Mouse (Mus musculus): Measurements from ENCODE around the gene Tfrc. TPM values are rescaled to one million over a fixed set of nuclear protein-coding genes. Genes with fewer than 3 reads are reported as not detected.

The Tfrc gene
- polyA plus RNA-seq, 1 experiment from 2014 or later, result 52.5 TPM

DNA sequence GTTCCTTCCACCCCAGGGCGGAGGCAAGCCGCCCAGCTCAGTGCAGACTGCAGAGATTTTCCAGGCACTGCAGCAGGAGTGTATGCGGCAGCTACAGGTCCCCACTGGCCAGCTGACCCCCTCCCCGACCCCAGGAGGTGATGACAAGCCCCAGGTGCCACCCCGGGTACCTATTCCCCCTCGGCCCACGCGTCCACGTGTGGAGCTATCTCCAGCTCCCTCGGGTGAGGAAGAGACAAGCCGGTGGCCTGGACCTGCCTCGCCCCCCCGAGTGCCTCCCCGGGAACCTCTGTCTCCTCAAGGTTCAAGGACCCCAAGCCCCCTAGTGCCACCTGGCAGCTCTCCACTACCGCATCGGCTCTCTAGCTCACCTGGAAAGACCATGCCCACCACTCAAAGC lies 71.3 kb downstream of the Tfrc start:
- H3K4me3 ChIP-seq (ENCODE audit: low read depth, low read length), result no peak overlapping the region
- WGBS, result 92% methylated on average over 16 of the region's 16 CpGs

GRCm38 (mm10) chr16:32680806-32681205 lies 72.1 kb downstream of the Tfrc start:
- no peak overlapping the region for H3K9ac ChIP-seq (ENCODE audit: low read length)
- no peaks in the 10 kb centered on the region for H3K9me3 ChIP-seq (ENCODE audit: control insufficient read depth, low read length)
- H3K4me2 ChIP-seq (ENCODE audit: low read depth, severe bottlenecking), result no peak overlapping the region
- H3K27ac ChIP-seq (replicated peaks; ENCODE audit: low read depth, low read length), result no peak overlapping the region
- ATAC-seq (ENCODE audit: insufficient number of reproducible peaks, low FRiP score, low TSS enrichment, low read depth) (no peak), DNase-seq (ENCODE audit: low spot score) (no peak)
- H3K4me3 ChIP-seq (ENCODE audit: low read depth, low read length), result no peak overlapping the region
- no peaks in the 10 kb centered on the region for H3K4me1 ChIP-seq (ENCODE audit: control insufficient read depth, insufficient read depth, low read length)
- H3K36me3 ChIP-seq (ENCODE audit: control insufficient read depth, insufficient read depth, low read length), result peaks cover 25% of the 10 kb centered on the region
- H3K27me3 ChIP-seq (ENCODE audit: control insufficient read depth, insufficient read depth, low read length), result no peaks in the 10 kb centered on the region
- WGBS, result 94% methylated on average over 6 of the region's 6 CpGs

More for the DNA sequence above, 71.3 kb downstream of the Tfrc start:
- H3K27ac ChIP-seq (replicated peaks; ENCODE audit: low read depth, low read length), result no peak overlapping the region
- H3K9ac ChIP-seq (ENCODE audit: low read length), result no peak overlapping the region
- no peaks in the 10 kb centered on the region for H3K4me1 ChIP-seq (ENCODE audit: control insufficient read depth, insufficient read depth, low read length)
- DNase-seq (ENCODE audit: low spot score) (no peak), ATAC-seq (ENCODE audit: insufficient number of reproducible peaks, low FRiP score, low TSS enrichment, low read depth) (no peak)
- no peaks in the 10 kb centered on the region for H3K27me3 ChIP-seq (ENCODE audit: control insufficient read depth, insufficient read depth, low read length)
- no peak overlapping the region for H3K4me2 ChIP-seq (ENCODE audit: low read depth, severe bottlenecking)
- H3K9me3 ChIP-seq (ENCODE audit: control insufficient read depth, low read length), result no peaks in the 10 kb centered on the region
- peaks cover 30% of the 10 kb centered on the region for H3K36me3 ChIP-seq (ENCODE audit: control insufficient read depth, insufficient read depth, low read length)

DNA sequence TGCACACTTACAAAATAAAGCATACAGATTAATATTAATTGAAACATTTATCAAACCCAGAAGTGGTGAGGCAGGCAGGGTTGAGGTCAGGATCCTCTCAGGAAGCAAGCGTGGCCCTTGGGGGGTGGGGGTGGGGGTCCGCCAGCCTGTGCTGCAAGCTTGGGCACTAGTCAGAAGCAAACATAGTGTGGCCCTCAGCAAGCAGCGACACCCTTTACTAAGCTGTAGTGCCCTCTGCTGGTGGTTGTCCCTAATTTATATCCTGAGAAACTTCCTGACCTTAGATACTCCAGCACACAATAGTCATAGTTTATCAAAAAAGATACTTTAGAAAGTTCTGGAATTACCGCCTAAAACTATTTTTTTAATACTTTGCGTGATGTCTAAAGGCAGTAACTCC lies 73.5 kb downstream of the Tfrc start:
- H3K4me3 ChIP-seq (ENCODE audit: low read depth, low read length), result no peak overlapping the region
- H3K27ac ChIP-seq (replicated peaks; ENCODE audit: low read depth, low read length), result no peak overlapping the region
- no peak for ATAC-seq (ENCODE audit: insufficient number of reproducible peaks, low FRiP score, low TSS enrichment, low read depth)
- no peaks in the 10 kb centered on the region for H3K27me3 ChIP-seq (ENCODE audit: control insufficient read depth, insufficient read depth, low read length)
- peaks cover 21% of the 10 kb centered on the region for H3K36me3 ChIP-seq (ENCODE audit: control insufficient read depth, insufficient read depth, low read length)
- H3K9ac ChIP-seq (ENCODE audit: low read length), result no peak overlapping the region
- H3K4me1 ChIP-seq (ENCODE audit: control insufficient read depth, insufficient read depth, low read length), result no peaks in the 10 kb centered on the region
- peak; percentile 73 for DNase-seq (ENCODE audit: low spot score)
- WGBS, result 39% methylated on average over 5 of the region's 5 CpGs
- no peak overlapping the region for H3K4me2 ChIP-seq (ENCODE audit: low read depth, severe bottlenecking)
- no peaks in the 10 kb centered on the region for H3K9me3 ChIP-seq (ENCODE audit: control insufficient read depth, low read length)

Other genes with a start within 250 kb of the Tfrc start
- not detected in 2 replicates for gene Tm4sf19, start 208.4 kb upstream of the Tfrc start, polyA plus RNA-seq (2014; fragmentation: Nextera tagmentation; extraction: Ambion mirVana)
- 32.1 and 36.1 TPM in 2 replicates for gene Tctex1d2, start 189.2 kb upstream of the Tfrc start, polyA plus RNA-seq (2014; fragmentation: Nextera tagmentation; extraction: Ambion mirVana)
- 35.6 and 37.0 TPM in 2 replicates for gene Pcyt1a, start 178.0 kb upstream of the Tfrc start, polyA plus RNA-seq (2014; fragmentation: Nextera tagmentation; extraction: Ambion mirVana)
- 0.33 and 0.41 TPM in 2 replicates for gene Slc51a, start 121.0 kb upstream of the Tfrc start, polyA plus RNA-seq (2014; fragmentation: Nextera tagmentation; extraction: Ambion mirVana)
- not detected in 2 replicates for gene Zdhhc19, start 112.7 kb upstream of the Tfrc start, polyA plus RNA-seq (2014; fragmentation: Nextera tagmentation; extraction: Ambion mirVana)
- gene Tnk2, start 35.0 kb downstream of the Tfrc start, polyA plus RNA-seq (2014; fragmentation: Nextera tagmentation; extraction: Ambion mirVana), result 8.9 and 9.2 TPM in 2 replicates
- gene Muc4, start 127.0 kb downstream of the Tfrc start, polyA plus RNA-seq (2014; fragmentation: Nextera tagmentation; extraction: Ambion mirVana), result not detected in 2 replicates
- not detected in 2 replicates for gene Muc20, start 188.5 kb downstream of the Tfrc start, polyA plus RNA-seq (2014; fragmentation: Nextera tagmentation; extraction: Ambion mirVana)
- gene Smbd1, start 201.6 kb downstream of the Tfrc start, polyA plus RNA-seq (2014; fragmentation: Nextera tagmentation; extraction: Ambion mirVana), result not detected in 2 replicates

Data from limb, embryonic 11.5 days (tissue).